Mouse (Mus musculus): Measurements from ENCODE around the gene Mtx3.

DNA sequence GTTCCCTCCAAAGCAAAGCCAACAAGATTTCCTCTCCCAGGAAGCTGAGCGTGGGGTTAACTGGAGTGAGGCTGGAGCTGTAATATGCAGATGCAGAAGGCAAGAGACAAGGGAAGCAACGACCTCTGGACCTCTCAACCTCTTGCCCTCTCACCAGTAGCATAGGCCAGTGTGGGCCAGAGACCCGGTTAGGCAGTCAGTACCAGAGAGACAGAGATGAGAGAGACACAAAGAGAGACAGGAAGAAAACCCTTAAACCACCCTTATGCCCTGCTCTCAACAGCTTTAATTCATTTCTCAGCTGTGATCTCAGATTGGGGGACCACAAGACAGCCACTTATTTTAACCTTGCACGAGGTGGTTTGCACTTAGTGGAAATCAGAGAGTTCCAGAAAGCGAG lies 62.8 kb downstream of the Mtx3 start:
- no peak for TF ChIP-seq POLR2A (IDR thresholded peaks at IDR 0.05; ENCODE audit: low read depth, low read length)
- no peak for TF ChIP-seq CTCF (IDR thresholded peaks at IDR 0.05; ENCODE audit: extremely low read depth, insufficient read length, insufficient replicate concordance, low read depth, low read length)

All from small intestine, adult 2 months (tissue).